Mouse (Mus musculus) neural tube, embryonic 12.5 days (tissue): ENCODE results near the gene Hvcn1. TPM values are rescaled to one million over a fixed set of nuclear protein-coding genes. Genes with fewer than 3 reads are reported as not detected.

Experiments
- ATAC-seq: fragments of 200-750 bp; cut with Nextera tagmentation; 2 replicates; pipeline ENCODE4 v1.8.0; 2017; ENCODE audit warnings: low read depth, mild to moderate bottlenecking, moderate TSS enrichment, moderate library complexity; ENCODE audit not compliant: low FRiP score
- H3K27ac ChIP-seq: fragments of 300-500 bp; sonication (generic); 2 replicates; pipeline ENCODE4 v1.5.1; 2016
- H3K27me3 ChIP-seq: fragments of 300-500 bp; sonication (generic); replicated peaks from 2 replicates; pipeline ENCODE4 v1.6.1; 2016; ENCODE audit warnings: mild to moderate bottlenecking
- H3K36me3 ChIP-seq: fragments of 300-500 bp; sonication (generic); 2 replicates; pipeline ENCODE4 v1.6.1; 2016; ENCODE audit warnings: mild to moderate bottlenecking
- H3K4me1 ChIP-seq: fragments of 300-500 bp; sonication (generic); 2 replicates; pipeline ENCODE4 v1.6.1; 2016
- H3K4me2 ChIP-seq: fragments of 300-500 bp; sonication (generic); replicated peaks from 2 replicates; pipeline ENCODE4 v1.6.1; 2016; ENCODE audit warnings: mild to moderate bottlenecking
- H3K4me3 ChIP-seq: fragments of 300-500 bp; sonication (generic); 2 replicates; pipeline ENCODE4 v1.5.1; 2016
- H3K9ac ChIP-seq: fragments of 300-500 bp; sonication (generic); 2 replicates; pipeline ENCODE4 v1.6.1; 2016; ENCODE audit warnings: mild to moderate bottlenecking
- H3K9me3 ChIP-seq: fragments of 300-500 bp; sonication (generic); 2 replicates; pipeline ENCODE4 v1.6.1; 2016; ENCODE audit warnings: mild to moderate bottlenecking
- WGBS: fragments of 180-500 bp; shearing (Covaris S2); methylation state at CpG from one replicate; pipeline ENCODE4 v1.1.7; 2016; 5-methylcytosine and 5-hydroxymethylcytosine counted together
- polyA plus RNA-seq: library from polyadenylated mRNA; unstranded; fragments of >200 nt; fragmentation: Nextera tagmentation; extraction: Ambion mirVana; gene quantifications from 2 replicates; pipeline ENCODE4 v1.2.1, GENCODE M21; 2016

Hvcn1 gene
- polyA plus RNA-seq: 4.5 and 4.9 TPM in 2 replicates

DNA sequence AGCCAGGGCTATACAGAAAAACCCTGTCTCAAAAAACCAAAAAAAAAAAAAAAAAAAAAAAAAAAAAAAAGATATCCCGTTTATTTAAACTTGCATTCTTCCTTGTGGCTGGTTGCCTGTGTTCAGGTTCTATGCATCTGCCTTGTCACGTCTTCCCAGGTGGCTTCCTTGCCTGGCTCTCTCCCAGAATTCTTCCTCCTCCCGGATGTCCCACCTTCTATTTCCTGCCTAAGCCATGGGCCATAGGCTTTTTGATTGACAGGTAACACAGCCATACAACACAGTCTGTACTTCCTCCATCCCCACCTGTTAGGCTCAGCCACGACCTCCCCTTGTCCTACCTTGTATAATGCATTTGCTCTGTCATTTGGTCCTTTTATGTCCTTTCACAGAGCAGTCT lies at the start of gene Hvcn1:
Gene Hvcn1 (plus strand): TSS at position 330 of the 400 bp plus-strand sequence.
- Histone ChIP-seq H3K4me1 (peaks cover 12% of the 10 kb centered on the region), H3K36me3 (no peaks in the 10 kb centered on the region), H3K27ac (no peak within 1 kb of the TSS), H3K4me2 (no peak within 1 kb of the TSS), H3K27me3 (no peaks in the 10 kb centered on the region), H3K9me3 (no peaks in the 10 kb centered on the region), H3K4me3 (no peak within 1 kb of the TSS), H3K9ac (no peak within 1 kb of the TSS)
- 82% methylated on average over 4 of the region's 4 CpGs for WGBS
- ATAC-seq: no peak

GRCm38 (mm10) chr5:122157827-122158381 lies 48.7 kb upstream of the Hvcn1 start, which contains the start of gene Ppp1cc:
Ppp1cc (plus strand) TSS chr5:122158278.
- peaks cover 46% of the 10 kb centered on the region for H3K4me1 ChIP-seq
- WGBS: under 1% methylated on average over 47 of the region's 54 CpGs

GRCm38 (mm10) chr5:122158557-122159515 lies 47.8 kb upstream of the Hvcn1 start:
- Histone ChIP-seq H3K27ac (peak overlapping the region; percentile 46), H3K9me3 (no peaks in the 10 kb centered on the region), H3K36me3 (peaks cover 24% of the 10 kb centered on the region; the same call in 1 of the 2 replicates), H3K4me1 (peaks cover 54% of the 10 kb centered on the region), H3K4me3 (peak overlapping the region; percentile 93), H3K9ac (peak overlapping the region; percentile 97), H3K27me3 (no peaks in the 10 kb centered on the region), H3K4me2 (peak overlapping the region; percentile 85)
- ATAC-seq: peak; percentile 36
- 3% methylated on average over 42 of the region's 42 CpGs for WGBS

More at GRCm38 (mm10) chr5:122157827-122158381, 48.7 kb upstream of the Hvcn1 start, which contains the start of gene Ppp1cc:
- Histone ChIP-seq H3K27me3 (no peaks in the 10 kb centered on the region), H3K36me3 (peaks cover 15% of the 10 kb centered on the region; the same call in 1 of the 2 replicates), H3K4me3 (peak within 1 kb of the TSS; percentile 93), H3K4me2 (peak within 1 kb of the TSS; percentile 85), H3K27ac (peak within 1 kb of the TSS; percentile 46), H3K9ac (peak within 1 kb of the TSS; percentile 97), H3K9me3 (no peaks in the 10 kb centered on the region)
- ATAC-seq: peak; percentile 90

DNA sequence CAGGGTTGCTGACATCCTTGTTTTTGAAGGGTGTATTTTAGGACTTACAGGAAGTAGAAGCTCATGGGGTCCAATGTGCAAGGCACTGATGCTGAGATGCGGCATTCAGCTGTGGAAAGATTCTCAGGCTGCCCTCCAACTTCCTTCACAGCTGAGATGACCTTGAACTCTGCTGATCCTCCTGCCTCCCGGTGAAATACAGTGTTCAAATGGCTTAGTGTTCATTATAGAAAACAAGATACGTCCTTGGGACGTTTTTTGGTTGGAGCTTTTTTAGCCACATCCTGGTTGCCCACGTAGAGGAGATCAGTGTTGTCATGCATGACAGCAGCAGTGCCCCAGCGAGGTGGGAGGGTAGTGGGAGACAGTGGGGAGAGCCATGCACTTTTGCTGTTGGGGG lies 43.4 kb upstream of the Hvcn1 start:
- Histone ChIP-seq H3K27me3 (no peaks in the 10 kb centered on the region), H3K27ac (no peak overlapping the region), H3K9ac (no peak overlapping the region), H3K9me3 (no peaks in the 10 kb centered on the region), H3K4me2 (peak overlapping the region; percentile 85), H3K4me1 (peaks cover 79% of the 10 kb centered on the region), H3K4me3 (no peak overlapping the region), H3K36me3 (peaks cover 46% of the 10 kb centered on the region)
- no peak for ATAC-seq
- 70% methylated on average over 6 of the region's 6 CpGs for WGBS

GRCm38 (mm10) chr5:122164011-122164410 lies 42.6 kb upstream of the Hvcn1 start:
- H3K4me1 ChIP-seq: peaks cover 79% of the 10 kb centered on the region
- H3K27me3 ChIP-seq: no peaks in the 10 kb centered on the region
- peaks cover 53% of the 10 kb centered on the region for H3K36me3 ChIP-seq
- no peak overlapping the region for H3K27ac ChIP-seq
- H3K4me2 ChIP-seq: 0 out of 2 replicates have a peak overlapping the region, but pooled peaks have one; percentile 2
- no peaks in the 10 kb centered on the region for H3K9me3 ChIP-seq
- H3K9ac ChIP-seq: no peak overlapping the region
- ATAC-seq: no peak
- H3K4me3 ChIP-seq: no peak overlapping the region
- WGBS: 80% methylated on average over 3 of the region's 3 CpGs

DNA sequence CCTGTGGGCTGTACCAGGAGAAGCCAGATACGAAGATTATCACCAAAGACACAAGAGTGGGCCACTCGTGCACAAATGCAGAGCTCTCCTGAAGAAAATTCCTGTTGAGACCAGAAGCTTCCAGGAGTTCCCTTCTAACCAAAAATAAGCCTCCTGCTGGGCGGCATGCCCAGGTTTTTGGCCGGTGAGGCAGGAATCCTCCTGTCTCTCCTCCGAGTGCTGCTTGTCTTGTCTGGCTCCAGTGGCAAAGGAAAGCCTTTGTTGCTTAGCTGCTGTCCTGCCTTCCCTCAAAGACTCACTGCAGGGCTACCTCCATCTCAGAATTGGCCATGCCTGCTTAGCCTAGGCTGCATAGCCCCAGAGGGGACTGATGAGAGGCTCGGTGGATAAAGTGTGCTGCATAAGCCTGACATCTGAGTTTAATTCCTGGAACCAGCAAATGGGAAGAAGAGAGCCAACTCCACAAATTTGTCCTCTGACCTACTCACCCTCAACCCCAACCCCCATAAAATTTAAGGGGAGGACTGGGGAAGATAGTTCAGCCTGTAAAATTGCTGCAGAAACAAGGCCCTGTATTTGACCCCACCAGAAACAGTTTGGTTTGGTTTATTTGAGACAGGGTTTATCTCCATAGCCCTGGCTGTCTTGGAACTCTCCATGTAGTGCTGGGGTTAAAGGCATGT lies 41.2 kb upstream of the Hvcn1 start:
- H3K27ac ChIP-seq: no peak overlapping the region
- H3K36me3 ChIP-seq: peaks cover 67% of the 10 kb centered on the region
- peaks cover 69% of the 10 kb centered on the region for H3K4me1 ChIP-seq
- no peak overlapping the region for H3K9ac ChIP-seq
- no peaks in the 10 kb centered on the region for H3K9me3 ChIP-seq
- 70% methylated on average over 6 of the region's 6 CpGs for WGBS
- no peaks in the 10 kb centered on the region for H3K27me3 ChIP-seq
- H3K4me2 ChIP-seq: 0 out of 2 replicates have a peak overlapping the region, but pooled peaks have one; percentile 9
- no peak overlapping the region for H3K4me3 ChIP-seq
- no peak for ATAC-seq

GRCm38 (mm10) chr5:122166636-122167161 lies 39.9 kb upstream of the Hvcn1 start:
- H3K4me3 ChIP-seq: no peak overlapping the region
- peaks cover 72% of the 10 kb centered on the region for H3K36me3 ChIP-seq
- ATAC-seq: no peak
- no peaks in the 10 kb centered on the region for H3K9me3 ChIP-seq
- H3K4me2 ChIP-seq: peak overlapping the region; percentile 21; the same call in 1 of the 2 replicates
- H3K27me3 ChIP-seq: no peaks in the 10 kb centered on the region
- peaks cover 56% of the 10 kb centered on the region for H3K4me1 ChIP-seq
- WGBS: 61% methylated on average over 8 of the region's 8 CpGs
- H3K27ac ChIP-seq: no peak overlapping the region; the same call in 1 of the 2 replicates
- no peak overlapping the region for H3K9ac ChIP-seq

DNA sequence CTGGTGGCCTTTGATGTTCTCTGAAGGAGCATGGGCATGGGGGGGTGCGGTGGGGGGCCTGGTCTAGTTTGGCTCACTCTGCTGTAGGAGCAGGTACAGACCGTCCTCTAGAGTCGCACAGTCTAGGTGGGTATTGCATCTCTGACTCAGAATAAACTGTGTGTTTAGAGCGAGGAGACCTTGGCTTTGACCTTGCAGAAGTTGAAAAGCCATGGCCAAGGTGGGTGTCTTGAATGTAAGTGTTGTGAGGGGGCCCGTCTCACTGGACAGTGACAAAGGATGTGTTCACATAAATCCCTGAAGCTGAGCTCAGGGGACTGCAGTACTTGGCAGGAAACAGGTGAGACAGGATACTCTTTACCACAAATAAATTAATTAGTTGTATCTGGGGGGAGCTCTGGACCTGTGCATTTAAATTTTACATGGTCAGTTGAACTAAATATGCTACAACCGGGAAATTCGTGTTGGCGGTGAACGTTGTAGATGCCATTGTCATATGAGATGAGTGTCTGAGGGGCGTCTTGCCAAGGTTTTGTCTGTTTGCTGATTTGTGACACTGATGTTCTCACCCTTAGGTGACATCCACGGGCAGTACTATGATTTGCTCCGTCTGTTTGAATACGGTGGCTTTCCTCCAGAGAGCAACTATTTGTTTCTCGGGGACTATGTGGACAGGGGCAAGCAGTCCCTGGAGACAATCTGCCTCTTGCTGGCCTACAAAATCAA lies 38.1 kb upstream of the Hvcn1 start:
- Histone ChIP-seq H3K27me3 (no peaks in the 10 kb centered on the region), H3K9me3 (no peaks in the 10 kb centered on the region), H3K36me3 (peaks cover 76% of the 10 kb centered on the region), H3K4me1 (peaks cover 38% of the 10 kb centered on the region), H3K4me2 (no peak overlapping the region), H3K27ac (no peak overlapping the region), H3K9ac (no peak overlapping the region), H3K4me3 (no peak overlapping the region)
- 92% methylated on average over 14 of the region's 14 CpGs for WGBS
- ATAC-seq: no peak

DNA sequence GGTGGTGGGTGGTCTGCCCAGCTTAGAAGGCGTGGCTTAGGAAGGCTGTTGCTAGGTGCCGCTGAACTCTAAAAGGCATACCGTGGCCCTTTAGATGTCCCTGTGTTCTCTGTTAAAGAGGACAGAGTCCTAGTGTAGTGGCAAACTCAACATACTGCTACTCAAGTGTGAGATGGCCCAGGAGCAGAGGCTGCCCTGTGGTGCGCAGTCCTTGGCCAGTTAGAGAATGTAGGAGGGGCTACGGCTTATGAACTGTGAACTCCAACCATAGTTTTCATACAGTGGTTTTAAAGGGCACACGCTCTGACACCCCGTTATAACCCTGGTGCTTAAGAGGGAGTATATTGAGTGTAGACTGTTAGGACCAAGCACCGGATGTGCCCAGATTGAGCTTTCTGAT lies 35.5 kb upstream of the Hvcn1 start:
- Histone ChIP-seq H3K4me1 (peaks cover 13% of the 10 kb centered on the region), H3K27me3 (no peaks in the 10 kb centered on the region), H3K4me3 (no peak overlapping the region), H3K36me3 (peaks cover 73% of the 10 kb centered on the region), H3K9me3 (no peaks in the 10 kb centered on the region), H3K9ac (no peak overlapping the region), H3K4me2 (no peak overlapping the region), H3K27ac (no peak overlapping the region)
- WGBS: 93% methylated on average over 8 of the region's 8 CpGs
- no peak for ATAC-seq

GRCm38 (mm10) chr5:122175402-122175801 lies 31.2 kb upstream of the Hvcn1 start:
- WGBS: 73% methylated on average over 2 of the region's 2 CpGs
- Histone ChIP-seq H3K9ac (no peak overlapping the region), H3K27ac (no peak overlapping the region), H3K4me2 (no peak overlapping the region), H3K9me3 (no peaks in the 10 kb centered on the region), H3K36me3 (peaks cover 54% of the 10 kb centered on the region), H3K4me3 (no peak overlapping the region), H3K4me1 (no peaks in the 10 kb centered on the region), H3K27me3 (no peaks in the 10 kb centered on the region)
- ATAC-seq: no peak

GRCm38 (mm10) chr5:122175961-122176360 lies 30.6 kb upstream of the Hvcn1 start:
- Histone ChIP-seq H3K4me3 (no peak overlapping the region), H3K4me1 (no peaks in the 10 kb centered on the region), H3K9me3 (no peaks in the 10 kb centered on the region), H3K9ac (no peak overlapping the region), H3K36me3 (peaks cover 49% of the 10 kb centered on the region), H3K27me3 (no peaks in the 10 kb centered on the region), H3K27ac (no peak overlapping the region), H3K4me2 (no peak overlapping the region)
- ATAC-seq: no peak
- WGBS: 91% methylated on average over 7 of the region's 7 CpGs
